Mouse (Mus musculus): ENCODE results near the gene Chchd6. TPM values are rescaled to one million over a fixed set of nuclear protein-coding genes. Genes with fewer than 3 reads are reported as not detected.
A peak's percentile ranks its signal among the peaks of the same experiment; 100 is the strongest.

Gene Chchd6
- polyA plus RNA-seq, 1 experiment, result 28.8 TPM

DNA sequence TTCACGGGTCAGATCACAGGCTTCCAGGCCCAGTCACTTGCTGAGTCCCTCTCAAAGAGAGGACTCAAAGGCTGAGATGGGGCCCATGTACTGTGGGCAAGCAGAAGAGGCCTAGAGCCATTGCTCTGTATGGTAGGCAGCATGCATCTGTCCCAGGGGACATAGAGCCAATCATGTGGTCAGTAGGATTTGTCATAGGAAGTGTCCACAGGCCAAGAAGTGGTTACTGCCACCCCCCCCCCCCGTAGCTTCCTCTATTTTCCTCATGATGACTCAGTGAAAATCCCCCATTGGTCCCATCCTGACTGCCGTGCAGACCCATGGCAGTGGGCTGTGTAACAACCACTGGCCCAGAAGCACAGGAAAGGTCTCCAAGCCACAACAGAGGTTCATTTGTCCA is 173.5 kb downstream of the Chchd6 start:
- no peaks in the 10 kb centered on the region for H3K79me3 ChIP-seq (ENCODE audit: low read depth)
- H3K36me3 ChIP-seq (ENCODE audit: control insufficient read depth, insufficient read depth), result no peaks in the 10 kb centered on the region
- H3ac ChIP-seq (ENCODE audit: control insufficient read depth, insufficient read length, low read depth), result no peak overlapping the region
- no peaks in the 10 kb centered on the region for H3K27me3 ChIP-seq (ENCODE audit: control insufficient read depth, insufficient read depth, insufficient read length)
- TF ChIP-seq MYOD1 (IDR thresholded peaks at IDR 0.05; ENCODE audit: control insufficient read depth, insufficient read length, low read depth), result peak; percentile 32
- TF ChIP-seq USF1 (IDR thresholded peaks at IDR 0.05; ENCODE audit: low read depth), result peak; percentile 42
- TF ChIP-seq CEBPB (IDR thresholded peaks at IDR 0.05; ENCODE audit: low read depth), result no peak
- peak; percentile 71 for TF ChIP-seq MAX (IDR thresholded peaks at IDR 0.05)
- no peaks in the 10 kb centered on the region for H3K79me2 ChIP-seq (ENCODE audit: control insufficient read depth, insufficient read depth)
- no peak overlapping the region for H3K4me3 ChIP-seq (ENCODE audit: insufficient read depth, poor library complexity, severe bottlenecking)

DNA sequence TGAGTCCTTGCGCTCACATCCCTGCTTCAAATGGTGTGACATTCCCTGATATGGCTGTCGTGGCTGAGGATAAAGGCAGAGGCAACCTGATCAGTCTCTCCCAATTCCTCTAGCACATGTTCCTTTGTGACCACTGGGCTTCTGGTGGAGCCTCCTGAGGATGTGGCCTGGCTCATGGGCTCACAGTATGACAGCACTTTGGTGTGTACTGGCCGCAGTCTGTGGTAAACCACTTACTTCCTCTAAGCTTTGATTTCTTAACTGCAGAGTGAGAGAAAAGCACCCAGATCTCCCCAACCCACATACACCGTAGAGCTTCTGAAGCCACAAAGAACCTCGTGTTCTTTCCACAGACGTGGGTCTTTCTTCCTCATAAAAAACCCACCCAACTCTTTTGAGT is 173.9 kb downstream of the Chchd6 start:
- Histone ChIP-seq H3K27me3 (ENCODE audit: control insufficient read depth, insufficient read depth, insufficient read length) (no peaks in the 10 kb centered on the region), H3K79me2 (ENCODE audit: control insufficient read depth, insufficient read depth) (no peaks in the 10 kb centered on the region), H3K4me3 (ENCODE audit: insufficient read depth, poor library complexity, severe bottlenecking) (no peak overlapping the region), H3K79me3 (ENCODE audit: low read depth) (no peaks in the 10 kb centered on the region), H3K36me3 (ENCODE audit: control insufficient read depth, insufficient read depth) (no peaks in the 10 kb centered on the region), H3ac (ENCODE audit: control insufficient read depth, insufficient read length, low read depth) (no peak overlapping the region)
- TF ChIP-seq USF1 (IDR thresholded peaks at IDR 0.05; ENCODE audit: low read depth) (no peak), FOSL1 (IDR thresholded peaks at IDR 0.05; ENCODE audit: insufficient read depth, low read length, poor library complexity, severe bottlenecking) (no peak), MYOD1 (IDR thresholded peaks at IDR 0.05; ENCODE audit: control insufficient read depth, insufficient read length, low read depth) (peak; percentile 39), MAX (IDR thresholded peaks at IDR 0.05) (peak; percentile 98), MYOG (IDR thresholded peaks at IDR 0.05; ENCODE audit: control insufficient read depth, extremely low read depth, insufficient read length) (no peak), CTCF (IDR thresholded peaks at IDR 0.05; ENCODE audit: control insufficient read depth, insufficient read depth, insufficient read length) (no peak), CEBPB (IDR thresholded peaks at IDR 0.05; ENCODE audit: low read depth) (peak; percentile 67)

DNA sequence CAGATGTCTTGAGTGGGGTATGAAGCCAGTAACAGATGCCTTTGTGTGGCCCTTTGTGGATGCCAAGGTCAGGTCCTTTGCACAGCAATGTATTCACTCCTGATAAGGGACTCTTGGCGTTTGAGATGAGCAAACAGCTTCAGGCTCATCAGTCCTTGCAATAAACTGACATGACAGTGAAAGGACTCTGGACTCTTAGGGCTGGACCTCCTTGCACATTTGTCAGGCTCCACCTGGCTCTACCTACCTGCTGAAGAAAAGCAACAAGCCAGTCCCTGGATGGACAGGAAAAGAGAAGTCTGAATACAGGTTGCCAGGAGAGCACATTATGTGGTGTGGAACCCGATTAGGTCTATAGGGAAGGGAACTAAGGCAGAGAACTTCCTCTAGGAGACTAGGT is 174.7 kb downstream of the Chchd6 start:
- Histone ChIP-seq H3ac (ENCODE audit: control insufficient read depth, insufficient read length, low read depth) (no peak overlapping the region), H3K4me3 (ENCODE audit: insufficient read depth, poor library complexity, severe bottlenecking) (no peak overlapping the region), H3K79me3 (ENCODE audit: low read depth) (no peaks in the 10 kb centered on the region), H3K27me3 (ENCODE audit: control insufficient read depth, insufficient read depth, insufficient read length) (no peaks in the 10 kb centered on the region), H3K79me2 (ENCODE audit: control insufficient read depth, insufficient read depth) (no peaks in the 10 kb centered on the region), H3K36me3 (ENCODE audit: control insufficient read depth, insufficient read depth) (no peaks in the 10 kb centered on the region)
- TF ChIP-seq CEBPB (IDR thresholded peaks at IDR 0.05; ENCODE audit: low read depth) (no peak), MYOG (IDR thresholded peaks at IDR 0.05; ENCODE audit: control insufficient read depth, extremely low read depth, insufficient read length) (no peak), MYOD1 (IDR thresholded peaks at IDR 0.05; ENCODE audit: control insufficient read depth, insufficient read length, low read depth) (no peak), FOSL1 (IDR thresholded peaks at IDR 0.05; ENCODE audit: insufficient read depth, low read length, poor library complexity, severe bottlenecking) (no peak), USF1 (IDR thresholded peaks at IDR 0.05; ENCODE audit: low read depth) (no peak), CTCF (IDR thresholded peaks at IDR 0.05; ENCODE audit: control insufficient read depth, insufficient read depth, insufficient read length) (no peak), MAX (IDR thresholded peaks at IDR 0.05) (no peak)

DNA sequence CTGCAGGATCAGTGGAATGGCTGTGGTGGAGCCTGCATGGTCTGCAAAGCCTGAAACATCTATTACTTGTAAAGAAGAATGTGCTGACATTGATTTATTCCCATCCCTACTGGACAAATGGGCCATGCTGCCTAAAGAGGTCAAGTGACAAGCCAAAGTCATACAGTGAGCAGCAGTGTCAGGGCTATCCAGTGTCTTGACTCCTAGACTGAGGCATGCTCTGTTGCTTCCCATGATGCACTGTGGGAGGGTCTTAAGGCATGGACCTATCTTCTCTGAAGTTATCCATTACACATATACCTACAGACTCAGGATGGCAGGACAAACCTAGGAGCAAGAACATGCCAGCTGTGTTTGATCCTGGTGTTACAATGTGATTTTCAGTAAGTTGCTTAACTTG is 175.3 kb downstream of the Chchd6 start:
- Histone ChIP-seq H3ac (ENCODE audit: control insufficient read depth, insufficient read length, low read depth) (no peak overlapping the region), H3K36me3 (ENCODE audit: control insufficient read depth, insufficient read depth) (no peaks in the 10 kb centered on the region), H3K27me3 (ENCODE audit: control insufficient read depth, insufficient read depth, insufficient read length) (no peaks in the 10 kb centered on the region), H3K79me3 (ENCODE audit: low read depth) (no peaks in the 10 kb centered on the region), H3K4me3 (ENCODE audit: insufficient read depth, poor library complexity, severe bottlenecking) (no peak overlapping the region), H3K79me2 (ENCODE audit: control insufficient read depth, insufficient read depth) (no peaks in the 10 kb centered on the region)
- TF ChIP-seq CEBPB (IDR thresholded peaks at IDR 0.05; ENCODE audit: low read depth), result no peak
- TF ChIP-seq MYOD1 (IDR thresholded peaks at IDR 0.05; ENCODE audit: control insufficient read depth, insufficient read length, low read depth), result no peak
- no peak for TF ChIP-seq CTCF (IDR thresholded peaks at IDR 0.05; ENCODE audit: control insufficient read depth, insufficient read depth, insufficient read length)
- no peak for TF ChIP-seq USF1 (IDR thresholded peaks at IDR 0.05; ENCODE audit: low read depth)
- TF ChIP-seq FOSL1 (IDR thresholded peaks at IDR 0.05; ENCODE audit: insufficient read depth, low read length, poor library complexity, severe bottlenecking), result no peak
- no peak for TF ChIP-seq MYOG (IDR thresholded peaks at IDR 0.05; ENCODE audit: control insufficient read depth, extremely low read depth, insufficient read length)
- no peak for TF ChIP-seq MAX (IDR thresholded peaks at IDR 0.05)

DNA sequence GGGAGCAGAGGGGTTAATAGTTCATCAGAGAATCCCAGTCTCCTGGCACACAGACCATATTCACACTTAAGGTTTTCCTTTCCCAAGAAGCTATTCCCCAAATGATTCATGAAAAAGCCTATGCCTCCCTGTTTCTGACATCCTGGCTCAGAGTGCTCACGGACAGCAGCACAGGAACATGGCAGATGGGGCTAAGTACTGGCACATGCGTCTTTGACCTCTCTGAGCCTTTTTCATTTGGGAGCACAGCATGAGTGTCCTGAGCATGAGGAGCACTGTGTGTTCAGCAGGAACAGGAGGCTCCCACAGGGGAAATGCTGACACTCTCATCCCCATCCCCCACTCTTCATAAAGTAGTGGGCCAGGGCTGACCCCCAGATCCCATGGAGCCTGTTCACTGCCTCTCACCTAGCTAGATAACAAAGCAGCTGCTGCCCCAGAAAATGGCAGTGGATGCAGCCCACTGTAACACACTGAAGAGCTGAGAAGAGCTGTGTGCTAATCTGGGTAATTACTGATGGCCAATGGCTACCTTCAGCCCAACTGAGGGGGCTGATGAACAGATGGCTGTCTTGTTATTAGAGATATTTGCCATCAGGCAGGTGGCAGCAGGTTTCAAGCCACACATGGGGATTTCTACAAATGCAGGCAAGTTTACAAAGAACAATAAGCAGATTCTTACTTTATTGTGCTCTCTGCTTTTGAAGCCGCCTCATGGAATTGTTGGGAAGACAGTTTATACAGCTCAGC is 176.2 kb downstream of the Chchd6 start:
- Histone ChIP-seq H3K36me3 (ENCODE audit: control insufficient read depth, insufficient read depth) (no peaks in the 10 kb centered on the region), H3K79me2 (ENCODE audit: control insufficient read depth, insufficient read depth) (no peaks in the 10 kb centered on the region), H3K27me3 (ENCODE audit: control insufficient read depth, insufficient read depth, insufficient read length) (no peaks in the 10 kb centered on the region), H3K4me3 (ENCODE audit: insufficient read depth, poor library complexity, severe bottlenecking) (no peak overlapping the region), H3ac (ENCODE audit: control insufficient read depth, insufficient read length, low read depth) (no peak overlapping the region), H3K79me3 (ENCODE audit: low read depth) (no peaks in the 10 kb centered on the region)
- no peak for TF ChIP-seq USF1 (IDR thresholded peaks at IDR 0.05; ENCODE audit: low read depth)
- TF ChIP-seq MYOG (IDR thresholded peaks at IDR 0.05; ENCODE audit: control insufficient read depth, extremely low read depth, insufficient read length), result no peak
- TF ChIP-seq CTCF (IDR thresholded peaks at IDR 0.05; ENCODE audit: control insufficient read depth, insufficient read depth, insufficient read length), result no peak
- no peak for TF ChIP-seq CEBPB (IDR thresholded peaks at IDR 0.05; ENCODE audit: low read depth)
- TF ChIP-seq MAX (IDR thresholded peaks at IDR 0.05), result no peak
- TF ChIP-seq MYOD1 (IDR thresholded peaks at IDR 0.05; ENCODE audit: control insufficient read depth, insufficient read length, low read depth), result no peak
- no peak for TF ChIP-seq FOSL1 (IDR thresholded peaks at IDR 0.05; ENCODE audit: insufficient read depth, low read length, poor library complexity, severe bottlenecking)

Measured in C2C12 (cell line).